Mouse (Mus musculus): ENCODE results near the gene Dnah3.

DNA sequence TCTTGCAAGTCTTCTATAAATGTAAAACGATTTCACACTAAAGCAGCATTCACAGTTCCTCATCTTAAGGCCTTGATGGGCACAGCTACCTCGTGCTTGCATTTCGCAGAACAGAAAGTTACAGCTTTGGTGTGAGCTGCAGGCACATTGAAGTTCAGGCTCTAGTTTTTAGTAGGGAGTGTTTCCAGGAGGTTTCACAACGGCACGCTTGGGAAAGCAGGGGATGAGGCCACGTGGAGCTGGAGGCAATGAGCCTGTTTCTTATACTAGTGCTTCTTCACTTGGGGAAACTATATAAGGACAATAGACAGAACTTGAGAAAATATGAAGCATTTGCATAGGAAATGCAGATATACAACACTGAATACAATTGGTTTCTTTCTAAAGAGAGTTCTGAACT, 98.0 kb downstream of the Dnah3 start:
- TF ChIP-seq CTCF (IDR thresholded peaks at IDR 0.05; ENCODE audit: low read depth) (no peak), EP300 (IDR thresholded peaks at IDR 0.05; ENCODE audit: low read depth) (no peak)

Measured in liver, postnatal 0 days (tissue).